Mouse (Mus musculus): Measurements from ENCODE around the gene Grm4. TPM values are rescaled to one million over a fixed set of nuclear protein-coding genes. Genes with fewer than 3 reads are reported as not detected.

The Grm4 gene
- total and polyA plus RNA-seq, 3 experiments, result 0.06 TPM; not detected in 2

DNA sequence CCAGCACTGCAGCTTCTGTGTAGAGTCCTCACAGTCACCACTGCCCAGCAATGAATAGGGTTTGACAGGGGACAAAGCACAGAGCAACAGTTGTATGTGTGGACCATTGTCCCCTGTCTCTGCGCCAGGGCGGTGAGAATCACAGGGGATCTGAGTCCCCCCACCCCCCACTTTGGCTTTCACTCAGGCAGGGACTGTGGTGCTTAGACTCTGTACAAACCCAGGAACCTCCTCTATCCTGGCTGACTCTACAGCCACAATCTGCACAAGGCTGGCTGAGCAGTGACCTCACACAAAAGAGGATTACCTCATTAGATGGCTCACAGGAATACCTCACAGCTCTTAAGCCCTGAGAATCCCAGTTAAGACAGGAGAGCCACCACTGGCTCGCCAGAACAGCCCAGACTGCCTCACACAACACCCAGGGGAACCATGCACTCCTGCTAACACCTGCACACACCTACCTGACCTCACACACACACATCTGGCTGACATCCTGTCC lies 88.0 kb downstream of the Grm4 start:
- Histone ChIP-seq H3K79me2 (ENCODE audit: control insufficient read depth, insufficient read depth, low read length, poor library complexity) (no peaks in the 10 kb centered on the region), H3K9me3 (replicated peaks; ENCODE audit: insufficient read depth, low read length) (no peaks in the 10 kb centered on the region), H3K9ac (ENCODE audit: control insufficient read depth, low read depth, low read length, poor library complexity, severe bottlenecking) (no peak overlapping the region), H3K27me3 (ENCODE audit: control insufficient read depth in 1 of 2, insufficient read depth in 2 of 2, low read length in 2 of 2) (no peaks in the 10 kb centered on the region), H3K36me3 (ENCODE audit: control insufficient read depth in 1 of 2, insufficient read depth in 2 of 2, low read length in 2 of 2) (no peaks in the 10 kb centered on the region), H3K4me3 (ENCODE audit: control insufficient read depth in 1 of 2, insufficient read depth in 1 of 2, low read depth in 2 of 2, low read length in 2 of 2) (no peak overlapping the region), H3K27ac (ENCODE audit: control insufficient read depth, low read depth, low read length) (no peak overlapping the region), H3K4me1 (ENCODE audit: control insufficient read depth in 1 of 2, insufficient read depth in 2 of 2, low read length in 2 of 2) (no peaks in the 10 kb centered on the region)
- TF ChIP-seq POLR2AphosphoS2 (IDR thresholded peaks at IDR 0.05; ENCODE audit: low read length), result no peak
- TF ChIP-seq NELFE (IDR thresholded peaks at IDR 0.05; ENCODE audit: low read depth, low read length), result no peak
- no peak for TF ChIP-seq GABPA (IDR thresholded peaks at IDR 0.05; ENCODE audit: low read depth, low read length)
- TF ChIP-seq E2F4 (IDR thresholded peaks at IDR 0.05; ENCODE audit: borderline replicate concordance, low read depth, low read length), result no peak
- DNase-seq (ENCODE audit: low read depth, low spot score), result no peak

DNA sequence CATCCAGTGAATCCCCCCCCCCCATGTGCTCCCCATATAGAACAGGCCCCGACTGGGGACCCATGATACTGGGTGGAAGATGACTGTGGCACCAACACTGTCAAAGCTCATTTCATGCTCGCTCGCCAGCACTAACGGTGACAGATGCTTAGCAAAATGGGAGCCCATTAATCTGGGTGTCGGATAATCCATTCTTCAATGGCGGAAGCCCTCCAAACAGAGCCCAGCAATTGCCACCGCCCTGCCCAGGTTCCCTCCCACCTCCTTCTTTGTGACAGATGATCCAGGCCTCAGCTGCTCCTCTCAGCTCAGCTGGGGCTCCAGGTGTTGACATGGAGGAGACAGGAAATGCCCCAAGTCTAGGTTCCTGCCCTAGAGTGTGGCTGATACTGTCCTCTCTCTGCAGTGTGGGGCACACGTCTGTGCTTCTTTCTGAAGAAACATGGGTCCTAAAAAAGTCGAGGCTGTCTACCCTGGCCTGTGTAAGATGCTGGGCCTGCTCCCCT lies 89.0 kb downstream of the Grm4 start:
- Histone ChIP-seq H3K27me3 (ENCODE audit: control insufficient read depth in 1 of 2, insufficient read depth in 2 of 2, low read length in 2 of 2) (no peaks in the 10 kb centered on the region), H3K79me2 (ENCODE audit: control insufficient read depth, insufficient read depth, low read length, poor library complexity) (no peaks in the 10 kb centered on the region), H3K4me3 (ENCODE audit: control insufficient read depth in 1 of 2, insufficient read depth in 1 of 2, low read depth in 2 of 2, low read length in 2 of 2) (no peak overlapping the region), H3K27ac (ENCODE audit: control insufficient read depth, low read depth, low read length) (no peak overlapping the region), H3K9me3 (replicated peaks; ENCODE audit: insufficient read depth, low read length) (no peaks in the 10 kb centered on the region), H3K36me3 (ENCODE audit: control insufficient read depth in 1 of 2, insufficient read depth in 2 of 2, low read length in 2 of 2) (no peaks in the 10 kb centered on the region), H3K9ac (ENCODE audit: control insufficient read depth, low read depth, low read length, poor library complexity, severe bottlenecking) (no peak overlapping the region), H3K4me1 (ENCODE audit: control insufficient read depth in 1 of 2, insufficient read depth in 2 of 2, low read length in 2 of 2) (no peaks in the 10 kb centered on the region)
- no peak for DNase-seq (ENCODE audit: low read depth, low spot score)
- TF ChIP-seq ZMIZ1 (IDR thresholded peaks at IDR 0.05; ENCODE audit: low read depth, low read length) (no peak), SIN3A (IDR thresholded peaks at IDR 0.05; ENCODE audit: low read length) (no peak), POLR2A (IDR thresholded peaks at IDR 0.05; ENCODE audit: control insufficient read depth in 1 of 2, insufficient read depth in 1 of 2, low read depth in 1 of 2, low read length in 2 of 2, poor library complexity in 1 of 2) (no peak), MYB (IDR thresholded peaks at IDR 0.05; ENCODE audit: low read depth, low read length) (no peak), RAD21 (IDR thresholded peaks at IDR 0.05; ENCODE audit: low read depth, low read length) (no peak), EP300 (IDR thresholded peaks at IDR 0.05; ENCODE audit: low read depth in 1 of 2, low read length in 2 of 2) (no peak)

DNA sequence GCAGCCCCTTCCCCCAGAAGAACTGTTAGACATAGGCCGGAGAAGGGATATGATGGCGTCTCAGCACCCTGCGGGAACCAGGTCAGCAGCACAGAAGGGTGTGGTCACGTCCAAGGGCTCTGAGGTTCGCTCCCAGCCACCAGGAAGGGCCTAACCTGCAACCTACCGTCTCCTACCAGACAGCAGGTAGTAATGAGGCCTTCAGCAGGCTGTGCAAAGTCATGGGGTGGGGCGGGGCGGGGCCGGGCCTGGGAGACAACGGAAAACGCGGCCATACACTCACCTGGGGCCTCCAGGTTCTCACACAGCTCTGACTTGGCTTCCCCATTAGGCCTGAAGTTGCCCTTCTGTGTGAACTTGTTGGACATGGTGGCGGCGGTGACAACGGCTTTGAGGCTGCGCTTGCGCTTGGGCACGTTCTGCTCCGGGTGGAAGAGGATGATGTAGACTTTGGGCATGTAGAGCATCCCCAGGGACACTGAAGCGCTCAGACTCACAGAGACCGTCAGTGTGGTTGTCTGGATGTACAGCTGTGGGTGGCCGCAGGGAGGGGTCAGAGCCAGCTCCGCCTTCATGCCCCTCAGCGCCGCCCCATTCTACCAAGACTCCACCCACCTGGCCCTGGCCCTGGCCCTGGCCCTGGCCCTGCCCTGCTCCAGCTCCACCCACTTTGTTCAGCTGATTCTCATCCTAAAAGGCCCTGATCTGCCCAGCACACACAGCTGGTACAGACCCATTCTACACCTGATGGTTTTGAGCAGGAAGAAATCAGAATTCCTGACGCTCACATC lies 90.0 kb downstream of the Grm4 start:
- H3K79me2 ChIP-seq (ENCODE audit: control insufficient read depth, insufficient read depth, low read length, poor library complexity), result no peaks in the 10 kb centered on the region
- TF ChIP-seq E2F4 (IDR thresholded peaks at IDR 0.05; ENCODE audit: borderline replicate concordance, low read depth, low read length) (no peak), TCF12 (IDR thresholded peaks at IDR 0.05; ENCODE audit: low read depth, low read length) (no peak), GABPA (IDR thresholded peaks at IDR 0.05; ENCODE audit: low read depth, low read length) (no peak), TAL1 (IDR thresholded peaks at IDR 0.05; ENCODE audit: low read length) (no peak), POLR2AphosphoS2 (IDR thresholded peaks at IDR 0.05; ENCODE audit: low read length) (no peak), MAX (IDR thresholded peaks at IDR 0.05; ENCODE audit: low read length) (no peak), SIN3A (IDR thresholded peaks at IDR 0.05; ENCODE audit: low read length) (no peak), HCFC1 (IDR thresholded peaks at IDR 0.05; ENCODE audit: low read depth, low read length) (no peak), RCOR1 (IDR thresholded peaks at IDR 0.05; ENCODE audit: low read depth, low read length) (no peak), RAD21 (IDR thresholded peaks at IDR 0.05; ENCODE audit: low read depth, low read length) (no peak), NELFE (IDR thresholded peaks at IDR 0.05; ENCODE audit: low read depth, low read length) (no peak)
- H3K9me3 ChIP-seq (replicated peaks; ENCODE audit: insufficient read depth, low read length), result no peaks in the 10 kb centered on the region
- H3K9ac ChIP-seq (ENCODE audit: control insufficient read depth, low read depth, low read length, poor library complexity, severe bottlenecking), result no peak overlapping the region
- no peaks in the 10 kb centered on the region for H3K36me3 ChIP-seq (ENCODE audit: control insufficient read depth in 1 of 2, insufficient read depth in 2 of 2, low read length in 2 of 2)
- H3K27ac ChIP-seq (ENCODE audit: control insufficient read depth, low read depth, low read length), result no peak overlapping the region
- peaks cover 0 to 1% of the 10 kb centered on the region in 2 experiments; a peak in 1 of 4 replicates for H3K27me3 ChIP-seq (ENCODE audit: control insufficient read depth in 1 of 2, insufficient read depth in 2 of 2, low read length in 2 of 2)
- H3K4me3 ChIP-seq (ENCODE audit: control insufficient read depth in 1 of 2, insufficient read depth in 1 of 2, low read depth in 2 of 2, low read length in 2 of 2), result no peak overlapping the region
- DNase-seq (ENCODE audit: low read depth, low spot score), result no peak
- no peaks in the 10 kb centered on the region for H3K4me1 ChIP-seq (ENCODE audit: control insufficient read depth in 1 of 2, insufficient read depth in 2 of 2, low read length in 2 of 2)
